ENCODE assay signal across 13 mouse cellular contexts in genomic region chr16:39191861-39192260, GRCm38 (mm10).
DNase-seq lines count a peak whose midpoint lies in the region.
"Had no signal": no experiment of that assay in that cellular context is flagged by ENCODE, and none has a peak within 500 bp of the region (broad histone marks: within the 10 kb centered on the region; RNA-seq: fewer than 3 reads in every experiment).

No protein-coding gene starts in this region.

- DNase-seq in cerebellum, adult 9-11 months, result peak; percentile 11
- no peak for DNase-seq in cerebellum, adult 9-10 months
- peak; percentile 26 to 57 for DNase-seq in frontal cortex, adult 2 months (ENCODE audit: extremely low spot score in 1 of 2, low spot score in 1 of 2)
- DNase-seq in frontal cortex, postnatal 25 days (ENCODE audit: low spot score in 2 of 2), result no peak
- peak; percentile 32 for DNase-seq in right cerebral cortex, adult 18-20 months
- DNase-seq in right cerebral cortex, postnatal 4 days, result no peak
- DNase-seq in telencephalon, adult 2 months (ENCODE audit: low read depth, low spot score), result peak; percentile 40
- DNase-seq in gastrocnemius, postnatal 10 days, result no peak
- DNase-seq: adrenal gland, adult 2 months; adrenal gland, postnatal 10 days; adrenal gland, postnatal 25 days; cerebellum, adult 8-10 months; forebrain, postnatal 0 days had no signal

Comparison
In these comparisons a context has a peak if more than half of its experiments do, and no peak if none do; other contexts are left out.
1. DNase-seq: peak in cerebellum, adult 9-11 months (single experiment), frontal cortex, adult 2 months (2 of 2), right cerebral cortex, adult 18-20 months (single experiment) and telencephalon, adult 2 months (single experiment); none in cerebellum, adult 9-10 months (single experiment), frontal cortex, postnatal 25 days (0 of 2), right cerebral cortex, postnatal 4 days (single experiment) and gastrocnemius, postnatal 10 days (single experiment).